Mouse (Mus musculus): ENCODE data around the gene Irf4.
A peak's percentile ranks its signal among the peaks of the same experiment; 100 is the strongest.

The Irf4 gene

GRCm38 (mm10) chr13:30741172-30741571 lies 7.9 kb upstream of the Irf4 start:
- DNase-seq: no peak

GRCm38 (mm10) chr13:30742411-30742970 lies 6.5 kb upstream of the Irf4 start:
- no peak for DNase-seq

GRCm38 (mm10) chr13:30745121-30745520 lies 3.9 kb upstream of the Irf4 start:
- no peak for DNase-seq

DNA sequence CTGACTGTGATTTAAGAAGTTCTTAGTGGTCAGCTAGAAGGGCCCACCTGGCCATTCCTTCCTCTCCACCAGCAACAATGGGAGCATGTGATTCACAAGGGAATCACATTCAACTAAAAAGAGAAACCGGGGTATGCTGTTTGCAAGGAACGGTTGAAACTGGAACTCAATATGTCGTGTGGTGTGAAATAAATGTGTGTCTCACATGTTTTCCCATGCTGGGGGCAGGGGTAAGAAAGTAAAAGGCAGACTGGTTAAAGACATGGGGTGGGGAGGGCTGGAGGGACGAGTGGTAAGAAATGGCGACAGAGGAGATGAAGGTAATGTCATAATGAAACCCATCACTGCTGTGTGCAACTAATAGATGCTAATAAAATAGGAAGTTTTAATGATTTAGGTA lies 2.0 kb upstream of the Irf4 start:
- no peak for DNase-seq

DNA sequence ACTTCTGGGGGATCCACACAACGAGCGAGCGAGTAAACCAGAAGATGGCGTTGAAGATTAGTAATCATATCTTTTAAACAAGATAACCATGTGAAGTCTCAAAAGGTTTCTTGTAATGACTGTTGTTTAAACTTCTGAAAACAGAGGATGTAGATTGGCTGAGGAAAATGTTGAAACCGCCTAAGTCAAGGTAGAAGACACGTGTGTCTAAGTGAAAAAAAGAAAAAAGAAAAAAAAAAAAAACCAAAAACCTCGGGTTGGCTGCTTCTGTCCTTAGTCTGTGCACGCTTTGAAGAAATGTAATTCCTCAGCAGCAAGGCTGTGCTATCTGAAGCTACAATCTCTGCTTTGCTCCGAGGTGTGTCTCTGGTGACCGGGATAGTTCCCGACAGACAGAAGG lies 1.5 kb upstream of the Irf4 start:
- DNase-seq: no peak

DNA sequence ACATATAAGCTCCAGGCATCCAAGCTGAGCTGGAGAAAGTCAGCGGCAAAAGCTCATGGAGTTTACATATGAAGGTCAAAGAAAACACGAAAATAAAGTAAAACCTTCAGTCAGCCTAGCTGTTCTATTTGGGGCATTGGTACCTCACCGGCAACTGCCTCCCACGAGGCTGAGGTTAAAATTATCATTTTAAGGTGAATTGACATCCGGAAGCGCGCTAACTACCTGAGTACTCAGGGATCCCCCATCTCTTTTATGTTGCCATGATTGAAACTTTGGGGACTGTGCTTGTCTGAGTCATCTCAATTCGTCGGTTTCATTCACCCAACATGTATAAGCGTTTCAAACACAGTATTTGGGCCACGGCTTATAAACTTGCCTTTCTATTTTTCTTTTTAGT lies 705 bp upstream of the Irf4 start:
- DNase-seq: no peak

DNA sequence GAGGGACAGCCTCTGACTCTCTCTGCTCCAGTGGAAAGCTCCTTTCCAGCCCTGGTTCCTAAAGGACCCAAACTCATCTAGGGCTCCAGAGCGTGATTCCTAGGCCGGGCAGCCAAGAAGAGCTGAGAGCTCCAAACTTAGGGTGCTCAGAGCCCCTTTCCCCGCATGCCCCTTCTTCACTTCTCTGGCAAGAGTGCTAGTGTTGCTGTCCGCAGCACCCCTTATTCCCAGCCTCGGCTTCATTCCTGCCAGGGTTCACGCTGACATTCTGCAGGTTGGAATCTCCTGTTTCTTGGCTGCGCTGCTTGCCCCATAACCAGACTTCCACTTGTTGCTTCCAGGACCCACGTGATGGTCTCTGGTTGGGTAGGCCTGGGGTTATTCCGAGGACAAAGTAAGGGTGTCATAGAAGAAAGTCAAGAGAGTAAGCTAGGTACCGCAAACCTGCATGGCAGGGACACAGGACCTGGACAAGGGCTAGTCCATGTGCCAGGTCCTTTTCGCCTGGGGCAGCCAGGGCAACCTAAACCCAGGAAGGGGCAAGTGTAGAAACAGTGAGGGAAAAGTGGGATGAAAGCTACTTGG lies 623 bp downstream of the Irf4 start:
- peak; percentile 8 for DNase-seq

DNA sequence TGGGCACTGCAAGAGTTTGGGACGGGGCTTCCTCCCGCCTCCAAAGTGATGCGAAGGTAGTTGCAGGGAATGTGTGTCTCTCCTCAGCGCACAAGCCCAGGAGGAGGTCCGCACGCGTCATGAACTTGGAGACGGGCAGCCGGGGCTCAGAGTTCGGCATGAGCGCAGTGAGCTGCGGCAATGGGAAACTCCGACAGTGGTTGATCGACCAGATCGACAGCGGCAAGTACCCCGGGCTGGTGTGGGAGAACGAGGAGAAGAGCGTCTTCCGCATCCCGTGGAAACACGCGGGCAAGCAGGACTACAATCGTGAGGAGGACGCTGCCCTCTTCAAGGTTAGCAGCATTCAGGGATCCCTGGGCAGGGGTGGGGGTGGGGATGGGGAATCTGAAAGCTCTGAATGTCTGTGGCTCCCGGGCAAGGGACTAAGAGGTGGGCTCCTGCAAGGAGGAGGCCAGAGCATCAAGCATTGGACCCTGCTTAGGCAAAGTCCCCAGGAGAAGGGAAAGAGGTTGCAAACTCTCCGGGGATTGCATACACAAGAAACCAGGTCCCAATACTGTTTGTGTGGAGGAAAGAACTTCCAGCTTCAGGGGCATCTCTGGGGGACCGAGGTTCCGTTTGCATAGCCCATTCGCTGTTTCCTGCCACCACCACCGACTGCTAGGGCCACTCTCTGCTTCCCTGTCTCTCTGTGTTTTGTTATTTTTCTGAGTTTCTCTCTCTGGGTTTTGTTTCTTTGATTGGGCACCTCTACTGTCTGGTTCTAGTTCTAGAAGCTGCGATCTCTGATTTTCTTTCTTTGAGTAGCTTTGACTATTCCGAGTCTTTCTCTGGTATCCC lies 1.7 kb downstream of the Irf4 start:
- DNase-seq: peak; percentile 9

DNA sequence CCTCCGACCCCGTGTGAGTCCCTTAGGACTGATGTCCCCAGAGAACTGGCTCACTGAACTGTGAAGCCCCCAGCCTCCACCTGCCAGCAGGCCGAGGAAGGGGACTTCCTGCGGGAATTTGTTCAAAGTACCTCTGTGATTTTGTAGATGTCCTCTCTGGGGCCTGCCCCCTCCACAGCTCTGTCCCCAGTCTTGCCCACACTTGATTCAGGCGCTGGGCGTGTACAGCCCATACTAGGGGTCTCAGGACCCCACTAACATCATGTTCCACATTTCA lies 2.2 kb downstream of the Irf4 start:
- no peak for DNase-seq

DNA sequence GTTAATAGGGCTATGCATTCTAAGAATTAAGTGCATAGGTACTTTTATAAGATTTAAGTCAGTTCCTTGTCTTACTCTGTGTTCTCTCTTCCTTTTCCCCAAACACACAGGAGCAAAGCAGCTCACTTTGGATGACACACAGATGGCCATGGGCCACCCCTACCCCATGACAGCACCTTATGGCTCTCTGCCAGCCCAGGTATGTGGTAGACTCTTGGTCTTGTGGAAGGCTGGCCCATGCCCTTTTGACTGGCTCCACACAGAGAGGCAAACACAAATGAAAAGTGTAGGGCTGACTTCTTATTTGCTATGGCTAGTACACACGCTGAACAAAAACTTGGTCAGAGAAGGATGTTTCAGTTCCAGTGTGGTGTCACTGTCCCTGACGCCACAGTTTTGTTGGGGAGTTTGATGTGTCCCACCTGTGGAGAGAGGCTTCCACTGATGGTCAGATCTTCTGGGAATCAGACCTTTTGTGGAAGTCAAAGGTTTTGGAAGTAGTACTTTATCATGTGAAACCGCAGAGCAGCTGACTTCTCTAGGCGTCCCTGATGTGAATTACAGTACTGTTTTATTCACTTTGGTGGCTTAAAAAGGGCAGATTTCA lies 3.7 kb downstream of the Irf4 start:
- no peak for DNase-seq

DNA sequence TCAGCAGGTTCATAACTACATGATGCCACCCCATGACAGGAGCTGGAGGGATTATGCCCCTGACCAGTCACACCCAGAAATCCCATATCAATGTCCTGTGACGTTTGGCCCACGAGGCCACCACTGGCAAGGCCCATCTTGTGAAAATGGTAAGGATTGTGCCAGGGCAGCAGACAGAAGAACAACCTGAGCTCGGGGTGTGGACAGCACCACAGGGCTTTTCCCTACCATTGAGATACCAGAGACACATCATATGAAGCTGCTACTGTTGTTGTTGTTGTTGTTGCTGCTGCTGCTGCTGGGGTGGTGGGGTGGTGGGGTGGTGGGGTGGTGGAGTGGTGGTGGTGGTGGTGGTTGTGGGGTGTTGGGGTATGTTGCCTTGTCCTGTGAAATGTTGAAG lies 4.4 kb downstream of the Irf4 start:
- DNase-seq: no peak

- DNase-seq: no peak
Measured at GRCm38 (mm10) chr13:30754066-30754465, 5.0 kb downstream of the Irf4 start.

- no peak for DNase-seq
Measured at GRCm38 (mm10) chr13:30754825-30755476, 5.9 kb downstream of the Irf4 start.

DNA sequence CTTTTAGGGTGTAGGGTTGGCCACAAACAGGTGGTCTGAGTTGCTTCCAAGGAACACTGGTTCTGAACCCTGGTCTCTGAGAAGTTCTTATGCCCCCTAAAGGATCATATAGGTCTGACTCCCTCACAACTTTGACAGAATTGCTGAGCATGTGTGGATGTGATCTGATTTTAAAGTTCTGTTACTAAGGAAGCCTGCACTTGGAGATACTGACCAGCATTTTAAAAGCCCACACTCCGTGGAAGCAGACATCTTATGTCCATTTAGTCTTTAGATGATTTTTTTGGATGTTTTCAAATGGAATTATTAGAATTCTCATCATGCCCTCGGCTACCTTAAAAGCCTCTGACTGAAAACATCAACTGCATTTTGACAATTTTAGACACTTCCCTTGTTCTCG lies 6.6 kb downstream of the Irf4 start:
- no peak for DNase-seq

- no peak for DNase-seq
Measured at GRCm38 (mm10) chr13:30755998-30756639, 7.1 kb downstream of the Irf4 start.

- DNase-seq: no peak
Measured at GRCm38 (mm10) chr13:30757264-30757900, 8.4 kb downstream of the Irf4 start.

GRCm38 (mm10) chr13:30758789-30759381 lies 9.9 kb downstream of the Irf4 start:
- DNase-seq: no peak

DNA sequence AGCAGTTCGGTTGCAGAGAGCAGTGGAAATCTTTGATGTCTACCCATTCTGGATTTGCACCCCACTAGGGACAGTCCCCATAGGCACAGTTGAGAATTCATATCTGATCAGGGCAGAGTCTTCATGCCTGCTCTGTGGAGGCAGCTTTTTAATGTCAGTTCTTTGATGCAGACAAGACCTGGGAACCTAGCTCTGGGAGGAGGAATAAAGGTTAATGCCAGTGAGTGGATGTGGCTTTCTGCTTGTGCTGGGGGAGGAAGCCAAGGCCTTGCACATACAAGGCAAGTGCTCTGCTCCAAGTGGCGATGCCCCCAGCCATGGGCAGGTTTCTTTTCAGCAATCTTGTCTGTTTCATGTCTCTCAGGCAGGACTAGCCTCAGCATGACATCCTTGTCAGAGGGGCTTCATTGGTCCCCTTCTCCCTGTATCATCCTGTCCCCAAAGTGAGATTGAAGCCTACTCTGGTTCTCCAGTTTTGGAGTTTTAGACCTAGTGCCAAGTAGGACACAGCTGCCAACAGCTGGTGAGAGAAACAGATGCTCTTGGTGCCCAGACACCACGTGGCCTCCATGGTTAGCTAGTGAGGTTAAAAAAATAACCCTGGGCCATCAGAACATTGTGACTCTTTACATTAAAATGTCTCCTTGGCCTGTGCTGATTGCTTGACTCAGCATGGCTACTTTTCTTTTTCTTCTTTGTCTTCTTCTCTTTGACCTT lies 11.5 kb downstream of the Irf4 start:
- DNase-seq: no peak

DNA sequence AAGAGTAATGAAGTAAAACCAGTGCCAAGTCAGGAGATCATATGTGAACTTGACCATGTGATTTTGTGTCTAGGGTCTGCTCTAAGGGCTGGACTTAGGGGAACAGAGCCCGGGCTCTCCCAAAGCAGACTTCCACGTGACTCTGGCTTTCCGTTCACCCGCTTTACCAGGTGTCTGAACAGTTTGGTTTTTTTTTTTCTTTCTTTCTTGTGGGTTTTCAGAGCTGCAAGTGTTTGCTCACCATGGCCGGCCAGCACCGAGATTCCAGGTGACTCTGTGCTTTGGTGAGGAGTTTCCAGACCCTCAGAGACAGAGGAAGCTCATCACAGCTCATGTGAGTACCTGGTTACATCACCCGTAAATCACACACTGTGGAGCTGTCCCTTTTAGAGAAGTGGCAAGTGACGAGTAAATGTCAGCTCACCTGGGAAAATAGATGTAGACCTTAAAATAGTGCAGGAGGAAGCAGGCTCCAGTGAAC lies 12.2 kb downstream of the Irf4 start:
- DNase-seq: no peak

DNA sequence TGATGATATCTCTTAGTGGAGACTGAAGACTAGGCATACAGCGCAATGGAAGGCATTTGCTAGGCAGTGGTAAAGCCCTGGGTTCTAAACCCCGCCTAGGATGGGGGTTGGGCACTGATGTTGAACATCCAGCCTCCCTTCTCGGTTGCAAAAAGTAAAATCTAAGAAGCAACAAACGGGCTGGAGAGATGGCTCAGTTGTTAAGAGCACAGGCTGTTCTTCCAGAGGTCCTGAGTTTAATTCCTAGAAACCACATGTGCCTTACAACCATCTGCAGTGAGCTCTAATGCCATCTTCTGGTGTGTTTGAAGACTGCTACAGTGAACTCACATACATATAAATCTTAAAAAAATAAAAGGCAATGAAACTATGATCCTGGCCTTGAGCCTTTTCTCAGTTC lies 13.2 kb downstream of the Irf4 start:
- no peak for DNase-seq

DNA sequence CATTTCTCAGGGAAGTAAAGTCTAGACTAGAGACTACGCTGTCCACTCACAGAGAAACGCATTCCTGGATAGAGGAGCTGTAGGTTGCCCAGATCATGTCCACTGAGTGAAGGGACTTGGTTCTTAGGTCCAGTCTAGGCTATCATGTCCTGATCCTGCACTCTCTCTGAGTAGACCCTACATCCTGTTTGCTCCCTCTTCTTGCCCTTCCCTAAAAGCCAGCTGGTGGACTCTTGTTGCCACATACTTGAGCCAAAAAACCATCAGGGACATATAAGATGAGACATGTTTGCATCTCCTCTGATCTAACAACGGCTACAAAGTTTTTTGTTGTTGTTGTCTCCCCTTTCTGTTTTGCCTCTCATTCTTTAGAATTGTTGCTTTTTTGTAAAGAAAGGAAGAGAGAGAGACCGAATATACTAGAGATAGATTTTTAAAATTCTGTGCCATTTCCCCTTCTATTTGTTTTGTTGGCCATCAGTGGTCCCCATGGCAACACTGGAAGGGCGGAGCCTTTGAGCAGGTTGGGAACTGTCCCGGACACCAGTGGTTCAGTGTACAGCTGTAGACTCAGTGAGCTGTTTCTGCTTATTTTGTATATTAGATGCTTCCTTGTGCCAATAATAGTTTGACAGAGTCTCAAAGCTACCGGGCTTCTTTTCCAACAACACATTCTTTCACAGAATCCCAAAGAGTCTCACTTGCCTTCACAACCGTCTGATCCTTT lies 15.2 kb downstream of the Irf4 start:
- DNase-seq: no peak
